Mouse (Mus musculus): ENCODE measurements at regions not wholly inside any gene's neighbourhood (a gene's known extent, or its start where the extent isn't known, plus 50 kb on each side); places are given as distances from the start of the nearest gene placed in this dataset.

DNA sequence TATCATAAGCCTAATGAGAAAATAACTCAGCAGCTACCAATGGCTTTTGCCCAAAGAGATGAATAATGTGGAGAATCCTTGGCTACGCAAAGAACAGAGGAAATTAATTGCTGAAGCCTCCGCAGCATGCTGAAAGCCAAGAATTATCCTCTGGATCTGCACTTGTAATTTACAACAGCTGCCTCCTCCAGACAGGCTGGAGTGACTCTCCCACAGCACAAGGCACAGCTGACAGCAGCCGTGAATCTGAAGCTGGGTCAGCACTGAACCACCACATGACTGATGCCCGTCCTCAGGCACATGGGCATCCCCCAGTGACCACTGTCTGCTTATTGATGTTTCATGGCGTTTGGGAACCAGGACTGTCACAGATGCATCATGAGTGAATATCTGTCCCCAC is 299.8 kb downstream of the Psat1 start:
- DNase-seq, result peak; percentile 48

GRCm38 (mm10) chr19:15644786-15645185 is 302.4 kb downstream of the Psat1 start:
- DNase-seq, result peak; percentile 39

GRCm38 (mm10) chr19:15617233-15617915 is 329.8 kb downstream of the Psat1 start:
- peak; percentile 64 for DNase-seq

GRCm38 (mm10) chr19:15614648-15615561 is 332.2 kb downstream of the Psat1 start:
- peak; percentile 15 for DNase-seq

DNA sequence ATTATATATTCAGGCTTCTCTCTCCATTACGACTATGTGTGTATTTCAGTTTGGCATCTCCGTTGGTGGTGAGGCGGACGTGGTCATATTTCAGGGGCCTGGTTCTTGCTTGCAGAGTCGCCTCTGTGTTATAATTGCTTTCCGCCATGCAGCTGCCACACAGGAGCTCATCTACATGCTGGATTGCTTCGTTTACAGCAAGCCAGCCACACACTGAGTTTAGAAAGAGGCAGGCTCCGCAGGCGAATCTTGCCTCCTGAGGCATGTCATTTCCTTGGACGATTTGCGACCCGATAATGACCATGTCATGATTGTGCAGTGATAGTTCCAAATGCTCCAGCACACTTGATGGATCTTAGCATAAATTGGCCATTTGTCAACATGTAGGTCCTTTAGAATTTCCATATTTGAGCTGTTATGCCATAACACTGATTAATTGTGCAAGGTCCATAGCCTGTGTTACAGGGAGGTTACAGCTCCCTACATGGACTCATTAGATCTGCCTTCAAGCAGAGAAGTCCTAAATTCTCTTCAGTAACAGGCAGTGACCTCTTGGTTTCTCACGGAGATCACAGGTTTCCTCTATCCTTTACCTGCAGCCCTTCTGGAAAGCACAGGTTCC is 335.9 kb downstream of the Psat1 start:
- DNase-seq, result no peak

DNA sequence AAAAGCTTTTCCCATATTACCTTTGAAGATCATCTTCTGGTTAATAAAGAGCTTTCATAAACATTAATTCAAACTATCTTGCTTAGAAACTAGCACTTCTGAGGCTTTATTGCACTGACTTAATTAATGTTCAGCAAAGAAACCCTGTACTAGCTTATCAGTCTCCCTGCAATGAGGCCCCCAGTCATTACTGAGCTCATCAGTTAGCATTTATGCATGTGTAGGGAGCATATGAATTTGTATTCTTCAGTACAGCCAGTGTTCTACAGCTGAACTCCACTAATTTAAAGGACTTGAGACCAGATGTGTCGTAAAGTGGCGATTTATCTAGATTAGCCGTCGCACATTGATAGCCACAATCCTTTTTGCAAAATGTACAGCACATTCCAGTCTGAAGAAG is 340.7 kb downstream of the Psat1 start:
- no peak for DNase-seq

DNA sequence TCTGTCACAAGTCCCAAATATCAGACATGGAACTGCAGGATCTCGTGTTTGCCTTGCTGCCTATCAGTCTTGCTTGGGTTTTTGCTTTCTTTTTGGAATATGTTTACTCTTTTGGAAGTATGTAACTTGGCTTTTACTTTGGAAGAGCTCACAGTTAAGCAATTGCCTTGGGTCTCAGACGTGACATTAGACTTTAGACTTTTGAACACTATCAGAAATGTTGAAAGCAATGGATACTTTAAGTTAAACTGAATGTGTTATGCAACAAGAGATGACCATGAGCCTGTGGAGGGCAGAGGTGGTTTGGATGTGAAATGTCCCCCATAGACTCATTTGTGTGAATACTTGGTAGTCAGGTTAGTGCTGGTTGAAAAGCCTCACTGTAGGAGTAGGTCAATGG is 354.3 kb downstream of the Psat1 start:
- DNase-seq, result no peak

GRCm38 (mm10) chr19:15583782-15584693 is 363.1 kb downstream of the Psat1 start:
- DNase-seq, result no peak

GRCm38 (mm10) chr19:15583106-15583781 is 363.9 kb downstream of the Psat1 start:
- DNase-seq, result no peak

GRCm38 (mm10) chr19:15571204-15571603 is 375.9 kb downstream of the Psat1 start:
- no peak for DNase-seq

DNA sequence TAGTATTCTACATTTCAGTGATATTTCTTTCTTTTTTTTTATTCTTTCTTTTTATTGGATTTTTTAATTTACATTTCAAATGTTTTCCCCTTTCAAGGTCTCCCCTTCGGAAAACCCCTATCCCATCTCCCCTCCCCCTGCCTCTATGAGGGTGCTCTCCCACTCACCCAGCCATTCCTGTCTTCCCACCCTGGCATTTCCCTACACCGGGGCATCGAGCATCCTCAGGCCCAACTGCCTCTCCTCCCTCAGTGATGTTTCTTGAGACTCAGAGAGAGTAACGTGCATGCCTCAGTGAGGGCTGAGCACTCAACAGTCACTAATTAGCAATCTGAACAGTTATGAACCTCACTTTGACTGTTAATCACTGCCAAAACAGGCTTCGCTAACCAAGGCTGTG is 385.6 kb downstream of the Psat1 start:
- DNase-seq, result no peak

- no peak for DNase-seq
These were observed 393.2 kb downstream of the Psat1 start for GRCm38 (mm10) chr19:15553953-15554352.

DNA sequence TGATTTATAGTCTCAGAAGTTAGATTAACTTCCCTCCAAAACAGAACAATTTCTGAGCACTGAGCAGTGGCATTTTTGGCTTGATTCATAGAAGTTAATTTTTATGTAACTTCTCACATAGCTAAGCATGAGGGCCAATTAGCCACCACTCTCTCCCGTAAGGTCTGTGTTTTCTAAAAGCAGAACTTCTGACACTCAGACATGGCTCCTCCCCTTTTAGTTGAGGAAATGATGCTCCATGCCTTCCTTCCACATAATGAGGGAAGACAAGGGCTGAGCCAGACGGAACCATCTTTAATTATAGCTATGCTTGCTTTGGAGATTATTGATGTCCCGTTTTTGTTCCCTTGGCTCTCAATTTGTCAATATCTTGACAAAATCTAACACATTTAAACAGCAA is 429.3 kb downstream of the Psat1 start:
- no peak for DNase-seq

DNA sequence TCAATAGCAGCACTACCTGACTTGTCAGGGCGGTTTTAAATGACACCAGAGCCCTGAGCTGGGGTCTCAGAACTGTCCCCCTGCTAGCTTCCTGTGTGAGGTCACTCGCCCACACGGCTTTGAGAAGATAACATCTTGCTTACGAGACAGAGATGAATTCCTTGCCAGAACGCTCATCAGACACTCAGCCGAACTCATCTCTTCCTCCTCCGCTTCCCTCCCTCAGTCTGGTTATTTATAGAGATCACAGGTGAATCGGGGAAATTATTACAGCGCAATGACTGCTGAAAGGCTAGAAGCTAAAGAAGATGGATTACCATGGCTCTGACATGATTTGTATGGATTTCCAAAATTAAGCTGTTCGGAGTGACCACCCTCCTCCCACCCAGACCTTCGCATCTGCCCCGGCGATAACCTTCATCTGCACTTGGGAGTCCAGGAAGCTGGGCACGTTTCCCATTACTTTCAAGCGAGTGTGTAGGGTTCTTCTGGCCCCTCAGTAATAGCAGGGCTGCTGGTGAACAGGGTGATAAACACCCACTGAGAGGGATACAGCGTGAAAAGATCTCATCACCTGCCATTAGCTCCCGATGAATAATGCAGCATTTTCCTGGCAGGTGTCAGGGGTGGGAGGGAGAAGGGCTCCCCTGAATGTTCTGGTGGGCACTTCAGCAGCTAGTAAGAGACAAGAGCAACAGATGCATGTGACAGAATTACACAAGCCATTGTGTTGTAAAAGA is 430.4 kb downstream of the Psat1 start:
- DNase-seq, result peak; percentile 63

GRCm38 (mm10) chr19:15513197-15513596 is 433.9 kb downstream of the Psat1 start:
- peak; percentile 4 for DNase-seq

DNA sequence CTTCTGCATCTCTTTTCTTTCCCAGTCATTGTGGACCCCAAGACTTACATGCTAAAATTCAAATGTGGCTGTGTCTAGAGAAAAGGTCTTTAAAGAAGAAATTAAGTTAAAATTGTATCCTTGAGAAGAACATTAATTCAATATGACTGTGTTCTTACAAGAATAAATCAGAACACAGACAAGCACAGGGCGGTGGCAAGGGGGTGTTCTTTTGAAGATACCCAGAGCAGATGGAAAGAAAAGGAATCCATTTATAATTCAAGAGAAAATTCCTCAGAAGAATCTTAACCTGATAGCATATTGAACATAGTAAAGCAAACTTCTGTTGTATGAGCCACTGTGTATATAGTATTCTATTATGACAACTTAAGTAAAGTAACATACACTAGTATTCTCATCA is 436.7 kb downstream of the Psat1 start:
- DNase-seq, result peak; percentile 6

DNA sequence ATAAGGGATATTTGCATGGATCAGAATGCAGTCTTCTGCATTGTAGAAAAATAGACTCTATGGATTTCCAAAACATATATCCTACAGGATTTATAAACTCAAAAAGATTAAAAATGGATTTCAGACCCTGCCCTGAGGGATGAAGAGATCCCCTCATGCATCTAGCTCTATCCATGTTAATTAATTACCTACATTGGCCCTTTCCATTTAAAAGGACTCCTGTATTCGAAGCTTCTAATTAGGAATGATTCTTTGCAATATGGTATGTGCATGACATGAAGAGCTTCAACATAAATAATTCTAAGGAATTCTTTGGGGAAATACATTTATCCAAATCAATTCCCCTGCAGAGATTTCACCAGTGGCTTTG is 444.2 kb downstream of the Psat1 start:
- no peak for DNase-seq

DNA sequence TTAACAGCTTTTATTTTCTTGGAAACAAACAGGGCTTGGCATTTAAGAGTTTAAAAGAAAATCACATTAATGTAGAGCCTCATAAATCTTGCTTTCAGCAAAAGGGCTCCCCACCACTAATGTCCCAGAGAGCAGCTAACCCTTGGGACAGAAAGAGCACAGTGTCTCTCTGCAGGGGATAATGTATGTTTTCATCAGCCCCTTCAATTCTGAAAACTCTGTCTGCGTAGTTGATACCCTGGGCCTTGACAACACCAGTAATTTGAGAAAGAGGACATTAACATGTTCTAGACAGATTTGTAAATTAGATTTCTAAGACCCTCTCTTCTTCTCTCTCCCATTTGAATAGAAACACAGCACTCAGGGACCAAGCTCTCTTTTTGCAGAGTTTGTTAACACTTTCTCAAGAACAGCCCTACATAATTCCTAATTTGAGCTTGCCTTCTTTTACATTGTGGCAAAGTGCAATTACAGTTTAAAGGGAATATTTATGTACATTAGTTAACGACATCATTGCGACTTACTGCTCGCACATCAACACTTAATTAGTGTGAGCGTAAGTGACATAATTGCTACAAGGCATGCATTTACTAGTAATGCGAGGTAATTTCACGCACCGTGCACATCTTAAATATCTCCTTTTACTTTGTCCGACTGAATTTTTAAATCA is 444.7 kb downstream of the Psat1 start:
- no peak for DNase-seq

DNA sequence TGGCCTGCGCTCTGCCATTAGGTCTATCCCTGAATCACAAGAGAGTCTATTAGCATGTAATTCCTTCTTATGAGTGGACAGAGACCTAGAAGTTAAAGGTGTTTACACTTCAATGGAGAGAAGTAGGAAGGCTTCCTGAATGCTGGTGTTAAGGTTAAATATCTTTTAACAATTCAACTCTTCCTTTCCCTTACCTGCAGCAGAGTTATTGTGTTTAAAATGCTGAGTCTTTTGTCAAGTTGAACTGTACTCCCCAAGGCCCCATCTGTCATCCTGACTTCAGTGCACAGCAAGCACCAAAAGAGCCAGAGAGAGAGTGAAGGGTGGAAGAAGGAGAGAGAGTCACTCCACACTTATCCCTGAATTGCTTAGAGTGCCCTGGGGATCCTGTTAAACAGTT is 451.6 kb downstream of the Psat1 start:
- DNase-seq, result no peak

DNA sequence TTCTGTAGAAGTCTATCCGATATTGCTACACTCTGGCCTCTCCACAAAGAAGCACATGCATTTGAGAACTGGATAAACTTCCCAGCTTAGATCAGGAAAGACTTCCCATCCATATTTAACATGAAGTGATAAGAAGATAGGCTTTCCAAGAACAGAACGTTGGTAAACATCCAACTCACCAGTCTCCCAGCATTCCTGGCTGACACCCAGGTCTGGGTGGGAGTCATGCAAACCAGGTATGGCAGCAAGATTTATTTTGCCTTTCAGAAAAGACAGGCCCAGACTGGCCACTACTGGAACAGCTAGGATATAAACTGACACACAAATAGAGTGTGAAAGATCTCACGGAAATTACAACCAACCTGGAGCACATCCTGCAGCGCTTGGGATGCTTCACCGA is 459.6 kb downstream of the Psat1 start:
- no peak for DNase-seq

GRCm38 (mm10) chr19:15481605-15482004 is 465.5 kb downstream of the Psat1 start:
- no peak for DNase-seq
